Mouse (Mus musculus): ENCODE results near the gene Cox18. TPM values are rescaled to one million over a fixed set of nuclear protein-coding genes. Genes with fewer than 3 reads are reported as not detected.

Gene Cox18
- 30.0 and 32.2 TPM in 2 replicates for polyA plus RNA-seq (2012)

GRCm38 (mm10) chr5:90223534-90224381 is at the start of gene Cox18:
Gene Cox18 (minus strand): TSS chr5:90224001.

Other genes with a start within 250 kb of the Cox18 start
- 10.5 and 17.4 TPM in 2 replicates for gene Ankrd17, start 142.6 kb upstream of the Cox18 start, polyA plus RNA-seq (2012)
- not detected in 2 replicates for gene Gm9958, start 143.2 kb upstream of the Cox18 start, polyA plus RNA-seq (2012)
- not detected in 2 replicates for gene Alb, start 236.9 kb upstream of the Cox18 start, polyA plus RNA-seq (2012)

Measured in megakaryocyte-erythroid progenitor cell, adult 5 weeks (primary cell).